Comparison of ENCODE assay signal across 15 mouse cellular contexts in the genomic region with DNA sequence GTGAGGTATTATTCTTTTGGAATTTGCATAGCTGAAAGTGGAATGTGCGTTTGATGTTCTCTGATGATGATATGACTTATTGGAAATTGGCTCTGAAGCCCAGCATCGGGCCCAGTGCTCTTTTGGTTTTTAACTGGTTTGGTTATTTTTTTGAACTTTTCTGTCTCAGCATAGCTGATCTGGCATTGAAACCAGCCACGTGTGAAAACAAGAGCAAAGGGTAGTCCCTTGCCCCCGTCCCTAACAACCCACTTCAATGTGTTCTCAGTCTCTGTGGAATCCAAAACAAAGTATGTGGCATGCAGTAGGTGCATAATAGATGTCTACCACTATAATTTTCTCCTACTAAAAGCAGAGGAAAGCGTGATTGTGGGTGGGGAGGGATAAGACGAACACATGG. TPM values are rescaled to one million over a fixed set of nuclear protein-coding genes. Genes with fewer than 3 reads are reported as not detected.
A peak's percentile ranks its signal among the peaks of the same experiment; 100 is the strongest.
DNase-seq lines count a peak whose midpoint lies in the region; ATAC-seq and TF ChIP-seq lines count a peak whose summit lies in the region.
"Had no signal": no experiment of that assay in that cellular context is flagged by ENCODE, and none has a peak within 500 bp of the region (broad histone marks: within the 10 kb centered on the region; RNA-seq: fewer than 3 reads in every experiment).

No protein-coding gene starts in this region.

- H3K4me1 ChIP-seq in liver, adult 2 months (ENCODE audit: control insufficient read depth, insufficient read depth, low read length): peaks cover 9% of the 10 kb centered on the region; the same call in 1 of the 2 replicates
- peaks cover 24% of the 10 kb centered on the region; the same call in 1 of the 2 replicates for H3K4me1 ChIP-seq in intestine, embryonic 15.5 days (replicated peaks)
- peaks cover 16% of the 10 kb centered on the region; the same call in 1 of the 2 replicates for H3K4me1 ChIP-seq in kidney, postnatal 0 days (replicated peaks; ENCODE audit: insufficient read depth, low read length)
- H3K4me1 ChIP-seq in liver, postnatal 0 days (ENCODE audit: insufficient read depth): peaks cover 79% of the 10 kb centered on the region
- H3K4me1 ChIP-seq: embryonic facial prominence, embryonic 12.5 days had no signal

- no peak overlapping the region for H3K4me2 ChIP-seq in intestine, embryonic 15.5 days (replicated peaks)
- no peak overlapping the region for H3K4me2 ChIP-seq in kidney, postnatal 0 days (ENCODE audit: low read length)
- peak overlapping the region; percentile 60 for H3K4me2 ChIP-seq in liver, postnatal 0 days (ENCODE audit: low read depth, low read length)
- H3K4me2 ChIP-seq: embryonic facial prominence, embryonic 12.5 days; heart, embryonic 11.5 days had no signal

- no peak for TF ChIP-seq CTCF in liver, adult 2 months (IDR thresholded peaks at IDR 0.05; ENCODE audit: low read depth, low read length)
- no peak for TF ChIP-seq CTCF in kidney, postnatal 0 days (IDR thresholded peaks at IDR 0.05; ENCODE audit: low read depth)
- no peak for TF ChIP-seq CTCF in liver, postnatal 0 days (IDR thresholded peaks at IDR 0.05; ENCODE audit: low read depth)

- TF ChIP-seq EP300 in liver, postnatal 0 days (IDR thresholded peaks at IDR 0.05; ENCODE audit: low read depth): no peak

- no peak for TF ChIP-seq POLR2A in liver, adult 2 months (IDR thresholded peaks at IDR 0.05; ENCODE audit: extremely low read depth, insufficient read depth, low read length)

- no peaks in the 10 kb centered on the region for H3K79me2 ChIP-seq in liver, adult 2 months (ENCODE audit: control insufficient read depth, insufficient read depth, low read length)

- H3K27me3 ChIP-seq in liver, adult 2 months (ENCODE audit: control insufficient read depth, insufficient read depth, low read length): no peaks in the 10 kb centered on the region
- no peaks in the 10 kb centered on the region for H3K27me3 ChIP-seq in intestine, embryonic 15.5 days (replicated peaks)
- H3K27me3 ChIP-seq in kidney, postnatal 0 days (ENCODE audit: insufficient read depth, low read length): no peaks in the 10 kb centered on the region
- H3K27me3 ChIP-seq in liver, postnatal 0 days (ENCODE audit: insufficient read depth, low read length): no peaks in the 10 kb centered on the region
- H3K27me3 ChIP-seq: embryonic facial prominence, embryonic 12.5 days had no signal

- peak; percentile 51 for DNase-seq in liver, adult 2 months (ENCODE audit: extremely low read depth, low read depth, low spot score)
- no peak for DNase-seq in liver
- DNase-seq in kidney, postnatal 0 days (ENCODE audit: low spot score): no peak
- no peak for DNase-seq in liver, postnatal 0 days
- no peak for DNase-seq in cerebellum, postnatal 25 days
- DNase-seq: cerebellum, adult 11-12 months; gastrocnemius, postnatal 14 days; heart, postnatal 4 days; right cerebral cortex, postnatal 14 days had no signal

- no peak overlapping the region for H3K9ac ChIP-seq in liver, adult 2 months (ENCODE audit: low read depth, low read length)
- H3K9ac ChIP-seq in intestine, embryonic 15.5 days: no peak overlapping the region
- no peak overlapping the region for H3K9ac ChIP-seq in kidney, postnatal 0 days (ENCODE audit: low read depth, low read length)
- no peak overlapping the region for H3K9ac ChIP-seq in liver, postnatal 0 days (replicated peaks)
- H3K9ac ChIP-seq: embryonic facial prominence, embryonic 12.5 days had no signal

- no peaks in the 10 kb centered on the region for H3K9me3 ChIP-seq in intestine, embryonic 15.5 days
- no peaks in the 10 kb centered on the region for H3K9me3 ChIP-seq in kidney, postnatal 0 days (replicated peaks; ENCODE audit: low read length)
- H3K9me3 ChIP-seq in liver, postnatal 0 days (ENCODE audit: low read length): no peaks in the 10 kb centered on the region
- H3K9me3 ChIP-seq: embryonic facial prominence, embryonic 12.5 days; forebrain, embryonic 10.5 days had no signal

- no peak overlapping the region for H3K27ac ChIP-seq in liver, adult 2 months (replicated peaks; ENCODE audit: insufficient read depth, low read depth, low read length)
- peak overlapping the region; percentile 52; the same call in 1 of the 2 replicates for H3K27ac ChIP-seq in intestine, embryonic 15.5 days
- H3K27ac ChIP-seq in kidney, postnatal 0 days: peak overlapping the region; percentile 87
- H3K27ac ChIP-seq in liver, postnatal 0 days (ENCODE audit: low read depth): peak overlapping the region; percentile 97
- H3K27ac ChIP-seq: embryonic facial prominence, embryonic 12.5 days; forebrain, embryonic 10.5 days had no signal

- no peaks in the 10 kb centered on the region for H3K36me3 ChIP-seq in liver, adult 2 months (ENCODE audit: control insufficient read depth, insufficient read depth, low read length)
- no peaks in the 10 kb centered on the region for H3K36me3 ChIP-seq in intestine, embryonic 15.5 days
- H3K36me3 ChIP-seq in kidney, postnatal 0 days (ENCODE audit: insufficient read depth, low read length): no peaks in the 10 kb centered on the region
- no peaks in the 10 kb centered on the region for H3K36me3 ChIP-seq in liver, postnatal 0 days (replicated peaks; ENCODE audit: insufficient read depth, low read length)
- H3K36me3 ChIP-seq: embryonic facial prominence, embryonic 12.5 days; forebrain, embryonic 10.5 days had no signal

- no peak overlapping the region for H3K4me3 ChIP-seq in liver, adult 2 months (ENCODE audit: insufficient read depth, low read depth, low read length)
- H3K4me3 ChIP-seq in intestine, embryonic 15.5 days (replicated peaks): no peak overlapping the region
- no peak overlapping the region for H3K4me3 ChIP-seq in kidney, postnatal 0 days (replicated peaks; ENCODE audit: low read depth, low read length)
- 0 out of 2 replicates have a peak overlapping the region, but pooled peaks have one; percentile 3 for H3K4me3 ChIP-seq in liver, postnatal 0 days (ENCODE audit: low read depth, low read length)
- H3K4me3 ChIP-seq: embryonic facial prominence, embryonic 12.5 days; forebrain, embryonic 10.5 days had no signal

- WGBS in liver, adult 2 months: 49% methylated on average over 6 of the region's 6 CpGs
- WGBS in intestine, embryonic 15.5 days: 73% methylated on average over 6 of the region's 6 CpGs
- WGBS in kidney, postnatal 0 days: 59% methylated on average over 6 of the region's 6 CpGs
- 73% methylated on average over 6 of the region's 6 CpGs for WGBS in liver, postnatal 0 days (ENCODE audit: insufficient replicate concordance)

- no peak for ATAC-seq in intestine, embryonic 15.5 days
- ATAC-seq in kidney, postnatal 0 days (replicated peaks; ENCODE audit: low FRiP score, low read depth): no peak
- ATAC-seq in liver, postnatal 0 days: no peak
- ATAC-seq in cerebellum, adult (ENCODE audit: insufficient number of reproducible peaks, low FRiP score, low TSS enrichment): no peak
- ATAC-seq: CD4-positive, CD25-positive, alpha-beta regulatory T cell, adult 4 months had no signal

RNA-seq across cellular contexts. Expression of a gene that starts 44.2 kb away (rescaled TPM):
- total RNA-seq in liver, adult 2 months (2014; rRNA removed): 8.5 and 10.4 TPM in 2 replicates
- polyA plus RNA-seq in liver, adult 2 months (2012; rRNA removed): 22.2 and 23.5 TPM in 2 replicates
- polyA plus RNA-seq in intestine, embryonic 15.5 days (2015; fragmentation: Nextera tagmentation; extraction: Ambion mirVana): 20.2 and 23.3 TPM in 2 replicates
- polyA plus RNA-seq in kidney, postnatal 0 days (2015; fragmentation: Nextera tagmentation; extraction: Ambion mirVana): 20.4 and 23.1 TPM in 2 replicates
- polyA plus RNA-seq in liver, postnatal 0 days (2015; fragmentation: Nextera tagmentation; extraction: Ambion mirVana): 9.6 and 9.7 TPM in 2 replicates

RNA-seq across cellular contexts. Expression of a gene that starts 44.9 kb away (rescaled TPM):
- 3.5 and 4.9 TPM in 2 replicates for total RNA-seq in liver, adult 2 months (2014; rRNA removed)
- polyA plus RNA-seq in liver, adult 2 months (2012; rRNA removed): 0.61 and 1.1 TPM in 2 replicates
- polyA plus RNA-seq in intestine, embryonic 15.5 days (2015; fragmentation: Nextera tagmentation; extraction: Ambion mirVana): 3.4 and 4.0 TPM in 2 replicates
- polyA plus RNA-seq in kidney, postnatal 0 days (2015; fragmentation: Nextera tagmentation; extraction: Ambion mirVana): 9.7 and 10.5 TPM in 2 replicates
- 10.3 and 10.6 TPM in 2 replicates for polyA plus RNA-seq in liver, postnatal 0 days (2015; fragmentation: Nextera tagmentation; extraction: Ambion mirVana)
